Comparison of ENCODE assay signal across 14 mouse cellular contexts in the genomic region with DNA sequence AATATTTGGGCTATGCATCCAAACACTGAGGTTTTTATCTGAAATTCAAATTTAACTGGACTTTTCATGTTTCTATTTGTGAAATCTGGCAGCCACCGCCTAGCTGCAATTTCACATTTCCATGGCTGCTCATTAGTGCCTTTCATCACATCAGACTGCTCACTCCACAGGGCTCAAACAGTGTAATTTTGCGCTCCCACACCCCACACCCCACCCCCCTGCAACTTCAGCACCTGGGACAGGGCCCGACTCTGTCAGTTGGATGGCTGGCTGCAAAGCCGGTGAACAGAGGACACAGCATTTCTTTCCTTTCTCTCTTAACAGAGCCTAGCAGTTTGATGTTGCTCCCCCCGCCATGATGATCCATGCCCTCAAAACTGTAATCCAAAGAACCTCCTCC. TPM values are rescaled to one million over a fixed set of nuclear protein-coding genes. Genes with fewer than 3 reads are reported as not detected.
DNase-seq lines count a peak whose midpoint lies in the region; ATAC-seq and TF ChIP-seq lines count a peak whose summit lies in the region.
"Had no signal": no experiment of that assay in that cellular context is flagged by ENCODE, and none has a peak within 500 bp of the region (broad histone marks: within the 10 kb centered on the region; RNA-seq: fewer than 3 reads in every experiment).

No protein-coding gene starts in this region.

- H3K9me3 ChIP-seq in embryonic facial prominence, embryonic 10.5 days, result no peaks in the 10 kb centered on the region
- H3K9me3 ChIP-seq in liver, postnatal 0 days (ENCODE audit: low read length), result no peaks in the 10 kb centered on the region
- H3K9me3 ChIP-seq: heart, embryonic 13.5 days; midbrain, embryonic 10.5 days had no signal

- H3K4me3 ChIP-seq in embryonic facial prominence, embryonic 10.5 days, result no peak overlapping the region
- H3K4me3 ChIP-seq in liver, postnatal 0 days (ENCODE audit: low read depth, low read length), result no peak overlapping the region
- H3K4me3 ChIP-seq: heart, embryonic 13.5 days; midbrain, embryonic 10.5 days had no signal

- H3K27me3 ChIP-seq in embryonic facial prominence, embryonic 10.5 days (replicated peaks; ENCODE audit: low read depth, poor library complexity, severe bottlenecking), result peaks cover 82% of the 10 kb centered on the region
- peaks cover 51% of the 10 kb centered on the region for H3K27me3 ChIP-seq in liver, postnatal 0 days (ENCODE audit: insufficient read depth, low read length)

- DNase-seq in gastrocnemius, postnatal 14 days, result peak; percentile 16
- DNase-seq in gastrocnemius, postnatal 25 days, result no peak
- DNase-seq in ovary, postnatal 36 days (ENCODE audit: low spot score), result peak; percentile 39
- no peak for DNase-seq in ovary, adult 18-20 months (ENCODE audit: low spot score)
- DNase-seq in embryonic facial prominence, embryonic 10.5 days (ENCODE audit: low spot score), result peak; percentile 66
- DNase-seq in retina, postnatal 1 day, result peak; percentile 28
- DNase-seq in gastrocnemius, adult 18-20 months (ENCODE audit: low spot score), result no peak
- no peak for DNase-seq in liver, postnatal 0 days
- DNase-seq: layer of hippocampus, postnatal 36 days had no signal

- TF ChIP-seq CTCF in liver, postnatal 0 days (IDR thresholded peaks at IDR 0.05; ENCODE audit: low read depth), result no peak

- H3K27ac ChIP-seq in embryonic facial prominence, embryonic 10.5 days (replicated peaks), result no peak overlapping the region
- no peak overlapping the region for H3K27ac ChIP-seq in liver, postnatal 0 days (ENCODE audit: low read depth)
- H3K27ac ChIP-seq: heart, embryonic 13.5 days; liver, embryonic 14.5 days; midbrain, embryonic 10.5 days had no signal

- no peaks in the 10 kb centered on the region for H3K36me3 ChIP-seq in embryonic facial prominence, embryonic 10.5 days (replicated peaks)
- H3K36me3 ChIP-seq in liver, postnatal 0 days (replicated peaks; ENCODE audit: insufficient read depth, low read length), result no peaks in the 10 kb centered on the region
- H3K36me3 ChIP-seq: heart, embryonic 13.5 days; midbrain, embryonic 10.5 days had no signal

- H3K4me1 ChIP-seq in embryonic facial prominence, embryonic 10.5 days, result no peaks in the 10 kb centered on the region
- H3K4me1 ChIP-seq in liver, postnatal 0 days (ENCODE audit: insufficient read depth), result no peaks in the 10 kb centered on the region
- H3K4me1 ChIP-seq: heart, embryonic 13.5 days; midbrain, embryonic 10.5 days had no signal

- ATAC-seq in liver, postnatal 0 days, result no peak
- ATAC-seq: intestine, postnatal 0 days had no signal

- no peak overlapping the region for H3K9ac ChIP-seq in liver, postnatal 0 days (replicated peaks)
- H3K9ac ChIP-seq: heart, embryonic 13.5 days; liver, embryonic 14.5 days had no signal

- no peak for TF ChIP-seq EP300 in liver, postnatal 0 days (IDR thresholded peaks at IDR 0.05; ENCODE audit: low read depth)

- 12% methylated on average over 5 of the region's 5 CpGs for WGBS in embryonic facial prominence, embryonic 10.5 days
- WGBS in liver, postnatal 0 days (ENCODE audit: insufficient replicate concordance), result 11% methylated on average over 5 of the region's 5 CpGs

- no peak overlapping the region for H3K4me2 ChIP-seq in liver, postnatal 0 days (ENCODE audit: low read depth, low read length)
- H3K4me2 ChIP-seq: heart, embryonic 13.5 days had no signal

- intact Hi-C loops in gastrocnemius, postnatal 14 days (cut with DNase I; ENCODE audit: low total_unique reads), result no loop called here

RNA-seq across cellular contexts. Expression of a gene that starts 13.0 kb away (rescaled TPM):
- total RNA-seq in gastrocnemius, postnatal 14 days (2021), result not detected
- not detected for total RNA-seq in gastrocnemius, postnatal 25 days (2021)
- polyA plus RNA-seq in embryonic facial prominence, embryonic 10.5 days (2016; fragmentation: Nextera tagmentation; extraction: Ambion mirVana), result 1.1 TPM in 2 replicates
- total RNA-seq in gastrocnemius, adult 18-20 months (2021), result not detected
- polyA plus RNA-seq in liver, postnatal 0 days (2015; fragmentation: Nextera tagmentation; extraction: Ambion mirVana), result not detected in 2 replicates
- total RNA-seq: CH12.LX had no signal
- polyA plus RNA-seq: intestine, postnatal 0 days; liver, embryonic 14.5 days had no signal

RNA-seq across cellular contexts. Expression of a gene that starts 13.2 kb away (rescaled TPM):
- total RNA-seq in gastrocnemius, postnatal 14 days (2021), result under 1 TPM in 1 of 2 experiments, not detected in 1; 0.06 TPM
- not detected for total RNA-seq in gastrocnemius, postnatal 25 days (2021)
- 5.8 and 8.3 TPM in 2 replicates for polyA plus RNA-seq in embryonic facial prominence, embryonic 10.5 days (2016; fragmentation: Nextera tagmentation; extraction: Ambion mirVana)
- not detected for total RNA-seq in gastrocnemius, adult 18-20 months (2021)
- 0.13 and 0.19 TPM in 2 replicates for polyA plus RNA-seq in liver, postnatal 0 days (2015; fragmentation: Nextera tagmentation; extraction: Ambion mirVana)

RNA-seq across cellular contexts. Expression of a gene that starts 19.2 kb away (rescaled TPM):
- total RNA-seq in gastrocnemius, postnatal 14 days (2021), result 1 to 10 TPM; 1.1 to 1.4 TPM
- under 1 TPM; 0.48 to 0.69 TPM for total RNA-seq in gastrocnemius, postnatal 25 days (2021)
- 6.6 and 7.1 TPM in 2 replicates for polyA plus RNA-seq in embryonic facial prominence, embryonic 10.5 days (2016; fragmentation: Nextera tagmentation; extraction: Ambion mirVana)
- under 1 TPM; 0.30 to 0.47 TPM for total RNA-seq in gastrocnemius, adult 18-20 months (2021)
- polyA plus RNA-seq in liver, postnatal 0 days (2015; fragmentation: Nextera tagmentation; extraction: Ambion mirVana), result 2.8 and 3.0 TPM in 2 replicates

RNA-seq across cellular contexts. Expression of a gene that starts 27.4 kb away (rescaled TPM):
- total RNA-seq in gastrocnemius, postnatal 14 days (2021), result 10 to 100 TPM; 25.6 to 28.6 TPM
- 10 to 100 TPM; 17.5 to 21.5 TPM for total RNA-seq in gastrocnemius, postnatal 25 days (2021)
- polyA plus RNA-seq in embryonic facial prominence, embryonic 10.5 days (2016; fragmentation: Nextera tagmentation; extraction: Ambion mirVana), result 95.8 and 101 TPM in 2 replicates
- total RNA-seq in gastrocnemius, adult 18-20 months (2021), result 10 to 100 TPM; 16.2 to 17.7 TPM
- polyA plus RNA-seq in liver, postnatal 0 days (2015; fragmentation: Nextera tagmentation; extraction: Ambion mirVana), result 47.7 and 47.9 TPM in 2 replicates

RNA-seq across cellular contexts. Expression of a gene that starts 29.6 kb away (rescaled TPM):
- 10 to 100 TPM; 15.0 to 16.0 TPM for total RNA-seq in gastrocnemius, postnatal 14 days (2021)
- 10 to 100 TPM; 13.5 to 13.8 TPM for total RNA-seq in gastrocnemius, postnatal 25 days (2021)
- polyA plus RNA-seq in embryonic facial prominence, embryonic 10.5 days (2016; fragmentation: Nextera tagmentation; extraction: Ambion mirVana), result 33.7 and 36.0 TPM in 2 replicates
- total RNA-seq in gastrocnemius, adult 18-20 months (2021), result 10 to 100 TPM; 12.8 to 14.1 TPM
- polyA plus RNA-seq in liver, postnatal 0 days (2015; fragmentation: Nextera tagmentation; extraction: Ambion mirVana), result 4.2 and 4.8 TPM in 2 replicates

Comparison
In these comparisons a context has a peak if more than half of its experiments do, and no peak if none do; other contexts are left out.
1. DNase-seq: peak in gastrocnemius, postnatal 14 days (single experiment), ovary, postnatal 36 days (single experiment), embryonic facial prominence, embryonic 10.5 days (single experiment) and retina, postnatal 1 day (single experiment); none in gastrocnemius, postnatal 25 days (single experiment), ovary, adult 18-20 months (single experiment), gastrocnemius, adult 18-20 months (single experiment) and liver, postnatal 0 days (single experiment).